Mouse (Mus musculus) G1E (cell line): ENCODE results near the gene Tut1. TPM values are rescaled to one million over a fixed set of nuclear protein-coding genes. Genes with fewer than 3 reads are reported as not detected.

Source experiments
- ATAC-seq: 2 replicates; pipeline ENCODE4 v1.8.0; 2016; ENCODE audit warnings: mild to moderate bottlenecking; ENCODE audit not compliant: insufficient number of reproducible peaks, poor library complexity, low FRiP score, severe bottlenecking; ENCODE audit errors: extremely low read depth
- DNase-seq: peaks from one replicate; pipeline ENCODE4 v3.0.0; 2012; ENCODE audit warnings: low spot score
- H3K27me3 ChIP-seq: 2 replicates; pipeline ENCODE4 v1.6.1; 2012; ENCODE audit warnings: mild to moderate bottlenecking, low read length, inconsistent platforms; ENCODE audit not compliant: insufficient read depth
- H3K36me3 ChIP-seq: replicated peaks from 2 replicates; pipeline ENCODE3; 2012; ENCODE audit warnings: mild to moderate bottlenecking, inconsistent platforms
- H3K4me1 ChIP-seq: 2 replicates; pipeline ENCODE4 v1.6.1; 2012; ENCODE audit warnings: low read depth, low read length, inconsistent platforms, mixed read lengths; ENCODE audit not compliant: insufficient read depth
- H3K4me3 ChIP-seq: 2 replicates; pipeline ENCODE4 v1.5.1; 2012; ENCODE audit warnings: low read depth, mild to moderate bottlenecking, inconsistent platforms, low read length, moderate library complexity, mixed read lengths
- H3K9me3 ChIP-seq: replicated peaks from 2 replicates; pipeline ENCODE4 v1.6.1; 2012; ENCODE audit warnings: inconsistent platforms
- CTCF ChIP-seq: IDR thresholded peaks from 2 replicates; pipeline ENCODE4 v1.5.1; 2012; ENCODE audit warnings: low read depth, low read length, inconsistent platforms, mixed read lengths
- GATA1 ChIP-seq: IDR thresholded peaks from 2 replicates; pipeline ENCODE4 v1.6.1; 2012; ENCODE audit warnings: borderline replicate concordance, low read length, inconsistent platforms, mixed read lengths
- GATA2 ChIP-seq: IDR thresholded peaks from 2 replicates; pipeline ENCODE4 v1.6.1; 2012; ENCODE audit warnings: low read depth, low read length, inconsistent platforms, borderline replicate concordance
- POLR2AphosphoS5 ChIP-seq: IDR thresholded peaks from 2 replicates; pipeline ENCODE4 v1.6.1; 2012; ENCODE audit warnings: low read depth, low read length, inconsistent platforms; ENCODE audit not compliant: insufficient replicate concordance
- TAL1 ChIP-seq: conservative IDR thresholded peaks from 2 replicates; pipeline ENCODE4 v1.6.1; 2012; ENCODE audit warnings: low read depth, low read length, inconsistent platforms, mixed read lengths
- polyA plus RNA-seq: library from polyadenylated mRNA; stranded (reverse); fragments of >175 nt; gene quantifications from 2 replicates; pipeline ENCODE4 v1.2.3, GENCODE M21; 2012
- total RNA-seq, 2 experiments: library from RNA; stranded (forward) in 1 of 2; stranded (reverse) in 1 of 2; fragments of 200-1000 nt in 1 of 2; fragments of >200 nt in 1 of 2; fragmentation: Nextera tagmentation in 1 of 2; gene quantifications; 2 replicates each; pipeline ENCODE4 v1.2.3; 2014 to 2017

Tut1 gene
- total and polyA plus RNA-seq, 3 experiments = 17.8 to 60.9 (median 32.3) TPM

DNA sequence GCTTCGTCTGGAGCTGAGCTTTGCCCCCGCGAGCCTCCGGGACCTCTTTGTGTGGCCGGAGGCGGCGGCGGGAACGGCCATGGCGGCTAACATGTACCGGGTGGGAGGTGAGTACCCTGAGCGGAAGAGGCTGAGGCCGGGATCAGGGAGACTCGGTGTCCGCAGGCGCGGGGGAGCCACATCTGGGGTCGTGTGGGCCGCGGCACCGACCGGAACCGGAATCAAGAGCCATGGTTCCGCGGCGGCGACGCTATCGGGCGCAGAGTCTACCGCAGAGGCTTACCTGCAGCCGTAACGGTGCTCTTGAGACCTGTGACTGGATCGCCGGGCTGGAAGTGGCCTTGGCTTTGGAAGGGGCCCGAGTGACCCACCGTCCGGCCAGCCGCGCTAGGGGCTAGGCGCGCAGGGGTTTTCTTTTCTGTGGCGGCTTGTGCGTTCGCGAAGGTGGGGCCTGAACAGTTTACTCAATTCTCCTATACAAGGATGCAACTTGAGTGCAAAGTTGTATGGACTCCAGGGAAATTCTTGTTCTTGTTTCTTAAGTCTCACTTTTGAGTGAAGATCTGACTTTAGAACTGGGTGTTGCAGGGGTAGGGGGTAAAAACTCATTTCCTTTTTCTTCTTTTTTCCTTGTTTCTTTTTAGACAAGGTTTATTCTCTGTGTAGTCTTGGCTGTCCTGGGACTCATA is 11.2 kb upstream of the Tut1 start:
- H3K4me3 ChIP-seq = peak overlapping the region; percentile 97
- no peaks in the 10 kb centered on the region for H3K27me3 ChIP-seq
- DNase-seq (peak; percentile 38), ATAC-seq (no peak)
- H3K36me3 ChIP-seq = peaks cover 75% of the 10 kb centered on the region
- H3K4me1 ChIP-seq = peaks cover 77% of the 10 kb centered on the region
- TF ChIP-seq CTCF (no peak), GATA1 (no peak), TAL1 (no peak), POLR2AphosphoS5 (no peak), GATA2 (no peak)
- H3K9me3 ChIP-seq = no peaks in the 10 kb centered on the region

DNA sequence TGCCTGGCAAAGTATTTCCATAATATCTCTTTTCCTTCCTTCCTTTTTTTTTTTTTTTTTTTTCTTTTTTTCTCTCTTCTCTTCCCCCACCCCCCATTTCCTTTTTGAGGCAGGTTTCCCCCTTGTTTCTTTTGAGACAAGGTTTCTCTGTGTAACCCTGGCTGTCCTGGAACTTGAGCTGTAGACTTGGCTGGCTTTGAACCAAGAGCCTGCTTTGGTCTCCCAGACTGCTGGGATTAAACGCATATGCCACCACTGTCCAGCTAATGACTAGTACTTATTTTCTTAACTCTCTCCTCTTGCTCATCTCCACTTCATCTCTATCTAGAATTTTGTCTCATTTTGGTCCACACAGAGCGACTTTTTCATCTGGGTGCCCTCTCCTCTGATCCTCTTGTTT is 10.6 kb upstream of the Tut1 start:
- peaks cover 75% of the 10 kb centered on the region for H3K36me3 ChIP-seq
- DNase-seq = no peak
- peaks cover 80% of the 10 kb centered on the region for H3K4me1 ChIP-seq
- H3K9me3 ChIP-seq = no peaks in the 10 kb centered on the region
- TF ChIP-seq CTCF = no peak
- TF ChIP-seq GATA2 = no peak
- TF ChIP-seq POLR2AphosphoS5 = no peak
- TF ChIP-seq GATA1 = no peak
- no peak for TF ChIP-seq TAL1
- H3K4me3 ChIP-seq = peak overlapping the region; percentile 97
- ATAC-seq = no peak
- no peaks in the 10 kb centered on the region for H3K27me3 ChIP-seq

DNA sequence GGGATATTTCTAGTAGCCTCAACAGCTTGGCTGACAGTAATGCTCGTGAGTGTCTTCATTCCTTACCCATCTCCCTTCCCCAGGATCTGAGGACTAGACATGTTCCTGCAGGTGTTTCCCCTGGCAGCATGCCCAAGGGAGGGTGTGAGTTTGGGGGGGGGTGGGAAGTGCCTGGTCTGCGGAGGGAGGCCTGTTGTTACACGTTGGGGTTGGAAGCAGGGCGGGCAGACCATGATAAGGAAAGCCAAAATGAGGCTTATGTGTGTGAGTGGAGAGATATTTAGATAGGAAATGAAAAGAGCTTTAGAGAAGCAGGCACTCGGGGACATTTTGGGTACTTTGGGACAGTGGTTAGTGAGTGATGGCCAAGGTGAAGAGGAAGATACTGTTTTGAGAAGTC is 9.6 kb upstream of the Tut1 start:
- peaks cover 75% of the 10 kb centered on the region for H3K36me3 ChIP-seq
- H3K4me3 ChIP-seq = peak overlapping the region; percentile 97

DNA sequence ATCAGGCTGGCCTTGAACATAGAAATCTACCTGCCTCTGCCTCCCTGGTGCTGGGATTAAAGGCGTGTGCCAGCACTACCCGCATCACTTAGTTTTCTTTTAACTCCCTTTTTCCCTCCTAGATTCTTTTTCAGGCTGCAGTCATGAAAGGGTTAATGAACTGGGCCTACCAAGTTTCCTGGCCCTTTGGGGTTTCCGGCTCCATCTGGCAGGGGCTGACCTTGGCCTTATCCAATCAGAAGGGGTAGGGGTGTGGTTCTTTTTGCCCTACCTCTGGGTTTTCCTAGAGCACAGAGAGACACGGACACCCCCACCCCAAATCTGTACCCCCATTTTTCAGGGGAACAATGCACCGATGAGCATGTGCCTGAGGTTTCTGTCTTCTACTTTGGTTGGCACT is 8.9 kb upstream of the Tut1 start:
- no peaks in the 10 kb centered on the region for H3K27me3 ChIP-seq
- H3K9me3 ChIP-seq = no peaks in the 10 kb centered on the region
- H3K36me3 ChIP-seq = peaks cover 73% of the 10 kb centered on the region
- peak; percentile 68 for DNase-seq
- TF ChIP-seq POLR2AphosphoS5 = no peak
- no peak for TF ChIP-seq CTCF
- peak overlapping the region; percentile 54 for H3K4me3 ChIP-seq
- no peak for ATAC-seq
- peaks cover 78% of the 10 kb centered on the region for H3K4me1 ChIP-seq

More for the DNA sequence above, 9.6 kb upstream of the Tut1 start:
- H3K27me3 ChIP-seq = no peaks in the 10 kb centered on the region
- ATAC-seq (peak; percentile 47), DNase-seq (no peak)
- no peaks in the 10 kb centered on the region for H3K9me3 ChIP-seq
- H3K4me1 ChIP-seq = peaks cover 80% of the 10 kb centered on the region
- TF ChIP-seq TAL1 (peak; percentile 46; the same call in 1 of the 2 replicates), GATA2 (no peak)

DNA sequence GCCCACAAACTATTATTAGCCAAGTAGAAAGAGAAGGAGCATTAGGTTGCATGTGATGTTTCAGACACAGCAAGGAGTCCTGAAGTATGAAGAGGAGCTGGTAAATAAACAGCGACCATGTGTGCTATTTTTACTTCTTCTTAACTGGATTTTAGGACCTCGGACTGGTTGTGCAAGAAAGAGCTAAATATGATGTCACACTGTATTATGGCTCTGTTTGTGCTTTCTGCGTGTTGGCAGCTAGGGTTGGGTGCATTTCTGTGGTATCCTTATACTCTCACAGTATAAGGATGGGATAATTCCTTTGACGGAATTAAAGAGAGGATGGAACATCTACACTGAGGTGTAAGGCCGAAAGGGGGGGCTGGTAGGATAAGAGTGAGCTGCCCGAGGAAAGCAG is 8.4 kb upstream of the Tut1 start:
- peaks cover 76% of the 10 kb centered on the region for H3K4me1 ChIP-seq
- peaks cover 72% of the 10 kb centered on the region for H3K36me3 ChIP-seq
- no peak for DNase-seq
- no peaks in the 10 kb centered on the region for H3K27me3 ChIP-seq
- ATAC-seq = no peak
- H3K4me3 ChIP-seq = peak overlapping the region; percentile 54
- no peak for TF ChIP-seq GATA2
- no peak for TF ChIP-seq GATA1
- no peak for TF ChIP-seq TAL1
- no peak for TF ChIP-seq POLR2AphosphoS5
- TF ChIP-seq CTCF = no peak
- no peaks in the 10 kb centered on the region for H3K9me3 ChIP-seq

DNA sequence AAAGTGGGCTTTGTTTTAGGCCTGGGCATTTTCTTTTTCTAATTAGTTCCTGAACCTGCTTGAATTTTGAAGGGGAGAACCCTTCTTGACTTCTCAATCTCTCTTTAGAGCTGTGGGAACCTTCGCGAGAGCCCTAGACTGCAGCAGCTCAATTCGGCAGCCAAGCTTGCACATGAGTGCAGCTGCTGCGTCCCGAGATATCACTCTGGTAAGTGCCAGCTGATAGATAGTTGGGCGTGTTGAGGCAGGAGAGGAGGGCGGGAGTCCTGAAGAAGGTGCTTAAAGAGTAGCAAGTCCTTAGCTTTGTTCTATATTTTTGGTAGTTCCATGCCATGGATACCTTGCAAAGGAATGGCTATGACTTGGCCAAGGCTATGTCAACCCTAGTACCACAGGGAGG is 6.7 kb upstream of the Tut1 start:
- ATAC-seq (no peak), DNase-seq (no peak)
- H3K9me3 ChIP-seq = no peaks in the 10 kb centered on the region
- TF ChIP-seq GATA1 = no peak
- H3K4me3 ChIP-seq = no peak overlapping the region
- peaks cover 76% of the 10 kb centered on the region for H3K36me3 ChIP-seq
- H3K4me1 ChIP-seq = peaks cover 77% of the 10 kb centered on the region
- H3K27me3 ChIP-seq = no peaks in the 10 kb centered on the region

DNA sequence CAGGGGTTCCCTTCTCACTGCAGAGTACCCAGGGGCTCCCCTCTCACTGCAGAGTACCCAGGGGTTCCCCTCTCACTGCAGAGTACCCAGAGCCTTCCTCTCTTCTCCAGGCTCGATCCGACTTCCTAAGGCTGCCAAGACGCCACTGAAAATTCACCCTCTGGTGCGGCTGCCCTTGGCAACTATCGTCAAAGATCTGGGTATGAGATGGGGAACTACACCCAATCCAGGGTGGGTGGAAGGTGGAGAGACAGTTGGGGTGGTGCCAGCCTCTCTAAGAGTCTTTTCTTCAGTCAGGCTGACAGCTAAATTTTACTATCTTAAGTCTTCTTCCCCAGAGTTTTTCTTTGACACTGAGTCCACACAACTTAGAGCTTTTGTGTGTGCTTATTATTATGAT is 3.5 kb upstream of the Tut1 start:
- H3K4me3 ChIP-seq = no peak overlapping the region
- no peaks in the 10 kb centered on the region for H3K27me3 ChIP-seq
- peaks cover 81% of the 10 kb centered on the region for H3K36me3 ChIP-seq
- ATAC-seq = no peak
- TF ChIP-seq CTCF (no peak), POLR2AphosphoS5 (no peak), TAL1 (no peak), GATA2 (no peak), GATA1 (no peak)
- no peaks in the 10 kb centered on the region for H3K9me3 ChIP-seq
- peaks cover 77% of the 10 kb centered on the region for H3K4me1 ChIP-seq
- DNase-seq = no peak
